Mouse (Mus musculus): ENCODE data around the gene Drc3. TPM values are rescaled to one million over a fixed set of nuclear protein-coding genes. Genes with fewer than 3 reads are reported as not detected.

The Drc3 gene
- polyA plus RNA-seq, 1 experiment from 2014 or later = 4.5 TPM

DNA sequence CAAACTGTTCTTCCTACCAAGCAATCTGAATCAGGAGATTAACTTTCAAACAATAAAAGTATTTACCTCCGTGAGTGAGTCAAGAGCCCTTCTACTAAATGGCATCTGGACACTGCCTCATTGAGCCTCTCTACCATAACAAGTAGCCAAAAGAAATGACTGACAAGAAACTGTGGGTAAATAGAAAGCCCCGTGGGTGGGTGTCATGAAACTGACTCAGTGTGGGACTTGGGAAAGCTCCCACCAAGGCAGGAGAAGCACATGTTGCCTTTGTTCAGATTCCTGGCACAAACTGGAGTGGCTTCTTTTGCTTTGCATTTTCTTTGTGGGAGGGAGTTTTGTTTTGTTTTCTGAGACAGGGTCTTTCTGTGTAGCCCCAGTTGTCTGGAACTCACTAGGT is 17.4 kb upstream of the Drc3 start:
- no peak for DNase-seq (ENCODE audit: low spot score)

DNA sequence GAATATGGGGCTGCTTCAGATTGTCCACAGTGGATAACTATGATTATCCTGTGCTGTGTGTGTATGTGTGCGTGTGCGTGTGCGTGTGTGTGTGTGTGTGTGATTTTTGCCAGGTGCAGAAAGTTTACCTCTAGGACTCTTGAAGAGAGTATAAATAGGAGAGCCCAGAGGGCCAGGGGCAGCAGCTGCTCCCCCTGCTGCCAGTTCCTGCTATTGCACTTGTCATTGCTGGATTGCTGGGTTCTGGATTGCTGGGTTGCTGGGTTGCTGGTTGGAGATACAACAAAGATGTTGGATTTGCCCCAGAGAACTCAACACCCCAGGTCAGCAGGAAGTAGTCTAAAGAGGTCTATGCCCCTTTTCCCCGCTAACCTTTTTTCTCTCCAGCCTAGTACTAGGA is 14.8 kb upstream of the Drc3 start:
- peak; percentile 69 for DNase-seq (ENCODE audit: low spot score)

DNA sequence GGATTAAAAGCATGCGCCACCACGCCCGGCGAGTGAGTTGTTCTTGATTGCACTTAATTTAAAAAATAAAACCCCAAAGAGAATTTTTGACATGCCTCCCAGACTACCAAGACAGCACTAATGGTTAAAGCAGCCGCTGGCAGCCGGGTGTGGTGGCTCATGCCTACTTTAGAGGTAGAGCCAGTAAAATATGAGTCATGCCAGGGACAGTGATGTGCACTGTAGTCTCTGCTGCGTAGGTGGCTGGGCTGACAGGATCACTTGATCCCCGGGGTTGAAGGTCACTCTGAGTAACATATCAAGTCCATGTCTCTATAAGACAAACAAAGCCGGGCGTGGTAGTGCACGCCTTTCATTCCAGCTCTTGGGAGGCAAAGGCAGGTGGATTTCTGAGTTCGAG is 13.8 kb upstream of the Drc3 start:
- DNase-seq (ENCODE audit: low spot score) = no peak

- DNase-seq (ENCODE audit: low spot score) = no peak
These were observed 7.3 kb upstream of the Drc3 start for GRCm38 (mm10) chr11:60345868-60346267.

GRCm38 (mm10) chr11:60346537-60346936 is 6.6 kb upstream of the Drc3 start:
- no peak for DNase-seq (ENCODE audit: low spot score)

GRCm38 (mm10) chr11:60351388-60351787 is 1.7 kb upstream of the Drc3 start:
- DNase-seq (ENCODE audit: low spot score) = peak; percentile 18

- no peak for DNase-seq (ENCODE audit: low spot score)
These were observed 1.2 kb upstream of the Drc3 start for GRCm38 (mm10) chr11:60351925-60352371.

GRCm38 (mm10) chr11:60355952-60356351 is 2.8 kb downstream of the Drc3 start:
- DNase-seq (ENCODE audit: low spot score) = no peak

GRCm38 (mm10) chr11:60357116-60357515 is 4.0 kb downstream of the Drc3 start:
- no peak for DNase-seq (ENCODE audit: low spot score)

DNA sequence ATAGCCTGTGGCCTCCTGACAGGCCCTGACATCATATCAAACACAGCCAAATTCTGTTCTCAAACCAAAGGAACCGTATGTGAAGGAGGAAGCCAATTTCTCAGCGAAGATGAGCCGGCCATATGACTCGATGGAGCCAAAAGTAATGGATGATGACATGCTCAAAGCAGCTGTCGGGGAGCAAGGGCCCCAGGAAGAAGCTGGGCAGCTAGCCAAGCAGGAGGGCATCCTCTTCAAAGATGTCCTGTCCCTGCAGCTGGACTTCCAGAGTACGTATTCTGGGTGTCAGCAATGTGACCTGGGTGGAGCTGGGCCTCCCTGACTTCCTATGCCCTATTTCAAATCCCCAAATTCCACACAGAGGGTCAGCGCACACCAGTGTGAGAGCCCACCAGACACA is 5.4 kb downstream of the Drc3 start:
- DNase-seq (ENCODE audit: low spot score) = no peak

DNA sequence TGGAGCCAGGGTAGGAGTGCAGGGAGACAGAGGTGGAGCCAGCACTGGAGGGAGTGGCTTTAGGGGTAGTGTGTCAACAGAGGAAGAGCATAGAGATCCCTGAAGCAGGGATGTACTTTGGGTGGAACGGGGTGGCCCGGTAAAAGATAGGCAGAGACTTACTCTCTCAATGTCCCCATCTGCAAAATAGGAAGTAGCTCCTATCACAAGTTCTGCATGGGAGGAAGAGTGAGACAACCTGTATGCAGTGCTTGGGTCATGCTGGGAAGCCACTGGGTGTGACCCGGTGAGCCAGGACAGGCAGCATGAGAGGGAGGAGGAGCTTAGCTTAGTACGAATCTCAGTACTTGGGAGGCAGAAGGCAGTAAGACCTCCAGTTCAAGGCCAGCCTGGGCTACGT is 6.0 kb downstream of the Drc3 start:
- DNase-seq (ENCODE audit: low spot score) = no peak

GRCm38 (mm10) chr11:60359936-60360335 is 6.8 kb downstream of the Drc3 start:
- no peak for DNase-seq (ENCODE audit: low spot score)

- no peak for DNase-seq (ENCODE audit: low spot score)
These were observed 7.6 kb downstream of the Drc3 start for GRCm38 (mm10) chr11:60360631-60361201.

- DNase-seq (ENCODE audit: low spot score) = no peak
These were observed 13.3 kb downstream of the Drc3 start for GRCm38 (mm10) chr11:60366239-60367019.

- no peak for DNase-seq (ENCODE audit: low spot score)
These were observed 14.1 kb downstream of the Drc3 start for GRCm38 (mm10) chr11:60367256-60367655.

DNA sequence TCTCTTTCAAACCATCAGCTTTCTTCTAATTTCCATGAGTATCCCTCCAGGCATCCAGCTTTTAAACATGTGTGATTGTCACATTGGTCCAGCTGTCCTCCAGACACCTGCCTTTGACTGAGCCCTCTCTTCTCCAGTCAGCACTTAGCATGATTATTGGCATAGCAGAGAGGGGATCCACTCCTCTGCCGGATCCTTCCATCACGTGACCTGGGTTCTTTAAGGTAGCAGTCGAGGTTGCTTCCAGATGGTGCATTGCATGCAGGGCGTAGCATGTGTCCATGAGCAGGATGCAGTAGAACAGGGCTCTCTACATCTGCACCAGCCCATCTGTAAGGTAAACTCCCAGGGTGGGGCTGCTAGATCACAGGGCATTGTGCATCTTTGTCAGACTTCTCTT is 15.8 kb downstream of the Drc3 start:
- DNase-seq (ENCODE audit: low spot score) = no peak

GRCm38 (mm10) chr11:60369448-60369847 is 16.3 kb downstream of the Drc3 start:
- no peak for DNase-seq (ENCODE audit: low spot score)

DNA sequence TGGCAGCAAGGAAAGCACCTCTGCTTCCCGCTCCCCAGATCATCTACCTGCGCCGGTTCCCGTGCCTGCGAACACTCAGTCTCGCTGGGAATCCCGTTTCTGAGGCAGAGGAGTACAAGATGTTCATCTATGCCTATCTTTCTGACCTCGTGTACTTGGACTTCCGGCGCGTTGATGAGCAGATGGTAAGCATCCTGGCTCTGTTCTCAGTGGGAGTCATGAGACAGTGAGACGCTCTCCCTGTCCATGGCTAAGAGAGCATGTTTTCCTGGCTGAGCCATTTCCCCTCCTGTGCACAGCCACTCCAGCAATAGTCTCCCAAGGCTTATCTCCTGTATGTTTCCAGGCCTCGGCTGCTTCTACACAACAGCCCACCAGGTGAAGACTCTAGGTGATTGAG is 17.3 kb downstream of the Drc3 start:
- no peak for DNase-seq (ENCODE audit: low spot score)

DNA sequence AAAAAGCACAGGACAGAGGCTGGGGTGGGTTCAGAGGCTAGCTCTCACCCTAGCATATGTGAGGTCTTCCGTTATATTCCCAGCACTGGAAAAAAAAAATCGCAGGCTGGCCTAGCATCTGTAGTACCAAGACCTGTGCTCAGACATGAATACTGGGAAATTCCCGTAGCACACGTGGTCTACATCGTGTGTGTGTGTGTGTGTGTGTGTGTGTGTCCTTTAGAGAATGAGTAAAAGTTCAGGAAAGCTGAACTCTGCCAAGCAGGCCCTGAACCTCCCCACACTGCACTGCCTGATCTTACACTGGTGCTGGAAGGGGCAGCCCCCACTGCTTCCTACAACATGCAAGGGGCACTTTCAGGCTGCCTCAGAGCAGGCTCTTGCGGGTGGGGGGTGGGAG is 21.4 kb downstream of the Drc3 start:
- no peak for DNase-seq (ENCODE audit: low spot score)

GRCm38 (mm10) chr11:60383518-60383917 is 30.4 kb downstream of the Drc3 start:
- DNase-seq (ENCODE audit: low spot score) = no peak

DNA sequence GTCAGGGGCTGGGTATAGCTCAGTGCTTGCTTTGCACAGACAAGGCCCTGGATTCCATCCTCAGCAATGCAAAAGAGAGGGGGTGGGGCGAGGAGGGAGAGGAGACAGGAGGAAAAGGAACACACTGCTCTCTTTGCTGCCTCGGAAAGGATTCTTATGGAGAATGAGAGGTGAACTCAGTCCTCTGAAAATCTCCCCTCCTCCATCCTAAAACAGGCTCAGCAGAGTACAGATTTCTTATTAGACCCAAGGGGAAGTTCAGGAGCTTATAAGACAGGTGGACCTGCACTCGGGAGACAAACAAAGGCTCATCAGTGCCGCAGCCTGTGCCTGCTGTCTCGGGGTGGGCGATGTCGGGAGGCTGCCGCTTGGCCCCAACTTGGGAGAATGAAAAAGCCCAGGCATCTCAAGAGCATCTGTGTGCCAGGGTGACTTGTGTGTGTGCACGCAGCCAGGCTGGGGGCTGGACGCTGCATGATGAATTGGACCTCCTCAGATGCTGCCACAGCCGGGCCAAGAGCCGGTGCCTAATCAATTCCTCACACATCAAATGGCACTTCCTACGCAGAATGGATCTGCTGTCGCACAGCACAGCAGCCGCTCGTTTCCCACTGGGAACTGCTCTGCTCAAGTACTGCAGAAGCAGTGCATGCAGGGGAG is 31.8 kb downstream of the Drc3 start:
- DNase-seq (ENCODE audit: low spot score) = no peak

DNA sequence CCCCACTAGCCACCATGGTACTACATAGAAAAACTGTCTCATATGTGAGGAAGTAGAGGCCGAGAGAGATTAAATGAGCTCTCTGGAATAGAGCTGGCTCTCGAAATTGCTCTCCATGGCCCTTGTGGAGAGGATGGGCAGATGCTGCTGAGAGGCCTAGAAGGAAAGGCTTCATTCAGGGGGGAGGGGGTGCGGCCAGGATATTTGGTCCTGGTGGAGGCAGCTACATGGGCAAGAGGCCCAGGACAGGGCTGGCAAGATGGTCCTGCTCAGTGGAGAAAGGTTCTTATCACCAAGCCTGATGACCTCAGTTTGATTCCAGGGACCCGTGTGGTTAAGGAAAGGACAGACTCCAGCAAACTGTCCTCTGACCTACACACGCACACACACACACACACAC is 32.8 kb downstream of the Drc3 start:
- no peak for DNase-seq (ENCODE audit: low spot score)

DNA sequence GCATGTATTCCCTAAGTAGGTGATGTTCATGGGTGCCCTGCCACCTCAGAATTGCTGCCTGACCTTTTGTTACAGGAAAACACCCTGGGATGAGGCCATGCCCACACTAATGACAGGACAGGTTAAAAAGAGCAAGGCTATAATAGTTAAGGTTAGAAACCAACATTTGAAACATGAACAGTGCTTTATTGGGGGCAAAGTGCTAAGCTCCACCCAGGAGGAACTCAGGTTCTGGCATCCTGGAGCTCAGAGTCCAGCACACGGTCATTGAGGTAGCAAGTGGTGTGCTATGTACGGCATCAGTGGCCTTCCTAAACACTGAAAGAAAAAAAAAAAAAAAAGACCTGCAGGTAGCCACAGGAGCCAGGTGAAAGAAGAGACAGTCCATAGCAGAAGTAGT is 34.8 kb downstream of the Drc3 start:
- no peak for DNase-seq (ENCODE audit: low spot score)

All from thymus, postnatal 0 days (tissue).